Mouse (Mus musculus): ENCODE measurements around the gene Rmdn2. TPM values are rescaled to one million over a fixed set of nuclear protein-coding genes. Genes with fewer than 3 reads are reported as not detected.

Gene Rmdn2
- polyA plus RNA-seq, 1 experiment from 2014 or later: 12.7 TPM

- H3K4me1 ChIP-seq (ENCODE audit: control insufficient read depth, insufficient read depth, low read length): no peaks in the 10 kb centered on the region
- no peaks in the 10 kb centered on the region for H3K9me3 ChIP-seq (ENCODE audit: control insufficient read depth, low read length)
- no peaks in the 10 kb centered on the region for H3K27me3 ChIP-seq (replicated peaks; ENCODE audit: control insufficient read depth, insufficient read depth, low read length)
- H3K27ac ChIP-seq (replicated peaks; ENCODE audit: low read depth, low read length): no peak overlapping the region
- H3K9ac ChIP-seq (ENCODE audit: low read depth, low read length): no peak overlapping the region
- no peak overlapping the region for H3K4me2 ChIP-seq (ENCODE audit: low read depth, low read length)
- ATAC-seq (ENCODE audit: low read depth): no peak
- H3K36me3 ChIP-seq (ENCODE audit: control insufficient read depth, insufficient read depth, low read length): no peaks in the 10 kb centered on the region
- WGBS: 72% methylated on average over 5 of the region's 5 CpGs
- no peak for DNase-seq (ENCODE audit: low spot score)
- H3K4me3 ChIP-seq (ENCODE audit: low read depth, low read length): no peak overlapping the region
Observed at GRCm38 (mm10) chr17:79700871-79701270, 89.2 kb downstream of the Rmdn2 start.

DNA sequence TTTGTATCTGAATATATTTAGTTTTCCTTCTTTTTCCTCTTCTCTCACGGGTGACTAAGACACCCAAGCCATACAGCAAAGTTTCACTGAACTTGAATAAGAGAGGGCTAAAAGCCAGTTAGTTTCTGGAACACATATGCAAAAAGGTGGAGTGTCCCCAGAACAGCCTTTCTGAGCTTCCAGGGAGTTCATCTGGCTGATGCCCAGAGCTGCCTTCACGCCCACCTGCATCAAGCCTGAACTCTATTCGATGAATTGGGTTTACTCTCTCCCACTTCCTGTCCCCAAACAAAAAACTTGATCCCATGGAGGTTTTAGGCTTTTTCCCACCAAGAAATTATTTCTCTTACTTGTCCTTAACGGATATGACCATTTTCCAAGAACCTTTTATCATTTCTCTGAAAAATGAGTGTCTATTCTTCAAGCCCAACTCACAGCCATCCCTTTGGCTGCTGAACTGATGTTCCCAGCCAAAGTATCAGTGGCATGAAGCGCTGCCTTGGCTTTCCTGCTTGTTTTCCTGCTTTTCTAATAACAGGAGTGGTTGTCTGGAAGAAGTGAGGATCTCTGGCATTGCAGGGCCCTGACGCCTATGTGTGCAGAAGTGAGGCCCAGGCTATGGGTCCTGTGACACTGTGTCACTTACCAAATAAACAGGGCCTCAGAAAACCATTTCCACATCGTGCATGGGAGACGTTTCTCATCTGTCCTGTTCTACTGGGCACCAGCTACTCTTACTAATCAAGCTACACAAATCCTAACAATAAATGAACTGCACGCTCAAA is 94.2 kb downstream of the Rmdn2 start:
- Histone ChIP-seq H3K4me1 (ENCODE audit: control insufficient read depth, insufficient read depth, low read length) (peaks cover 4% of the 10 kb centered on the region), H3K9ac (ENCODE audit: low read depth, low read length) (no peak overlapping the region), H3K9me3 (ENCODE audit: control insufficient read depth, low read length) (no peaks in the 10 kb centered on the region), H3K36me3 (ENCODE audit: control insufficient read depth, insufficient read depth, low read length) (no peaks in the 10 kb centered on the region), H3K27me3 (replicated peaks; ENCODE audit: control insufficient read depth, insufficient read depth, low read length) (peaks cover 15% of the 10 kb centered on the region; the same call in 1 of the 2 replicates), H3K4me2 (ENCODE audit: low read depth, low read length) (no peak overlapping the region), H3K4me3 (ENCODE audit: low read depth, low read length) (no peak overlapping the region), H3K27ac (replicated peaks; ENCODE audit: low read depth, low read length) (no peak overlapping the region)
- ATAC-seq (ENCODE audit: low read depth): no peak
- 67% methylated on average over 9 of the region's 9 CpGs for WGBS
- no peak for DNase-seq (ENCODE audit: low spot score)

GRCm38 (mm10) chr17:79708168-79708567 is 96.5 kb downstream of the Rmdn2 start:
- H3K4me2 ChIP-seq (ENCODE audit: low read depth, low read length): 0 out of 2 replicates have a peak overlapping the region, but pooled peaks have one; percentile 5
- ATAC-seq (ENCODE audit: low read depth): no peak
- peak; percentile 53 for DNase-seq (ENCODE audit: low spot score)
- peaks cover 8% of the 10 kb centered on the region for H3K4me1 ChIP-seq (ENCODE audit: control insufficient read depth, insufficient read depth, low read length)
- WGBS: 15% methylated on average over 7 of the region's 7 CpGs
- H3K27me3 ChIP-seq (replicated peaks; ENCODE audit: control insufficient read depth, insufficient read depth, low read length): peaks cover 36% of the 10 kb centered on the region
- H3K9ac ChIP-seq (ENCODE audit: low read depth, low read length): no peak overlapping the region
- H3K4me3 ChIP-seq (ENCODE audit: low read depth, low read length): no peak overlapping the region
- no peak overlapping the region for H3K27ac ChIP-seq (replicated peaks; ENCODE audit: low read depth, low read length)
- no peaks in the 10 kb centered on the region for H3K9me3 ChIP-seq (ENCODE audit: control insufficient read depth, low read length)
- H3K36me3 ChIP-seq (ENCODE audit: control insufficient read depth, insufficient read depth, low read length): no peaks in the 10 kb centered on the region

DNA sequence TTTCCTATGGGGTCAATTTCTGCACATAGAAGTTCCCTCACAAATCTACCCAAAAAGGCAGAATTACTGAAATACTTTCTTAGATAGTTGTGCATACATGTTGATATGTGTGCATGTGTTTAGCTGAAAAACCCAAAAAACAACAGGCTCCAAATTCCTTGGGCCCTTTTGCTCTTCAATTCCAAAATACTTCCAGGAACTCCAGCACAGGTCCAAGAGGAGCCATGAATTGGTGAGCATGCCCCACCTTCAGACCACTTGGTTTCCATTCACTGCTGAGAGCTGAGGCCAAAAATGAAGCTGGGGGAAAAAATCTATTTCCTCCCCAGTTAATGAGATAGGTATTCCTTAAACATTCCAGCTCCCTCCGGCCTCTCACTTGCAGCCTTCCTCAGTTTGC is 98.1 kb downstream of the Rmdn2 start:
- peaks cover 20% of the 10 kb centered on the region for H3K4me1 ChIP-seq (ENCODE audit: control insufficient read depth, insufficient read depth, low read length)
- H3K4me2 ChIP-seq (ENCODE audit: low read depth, low read length): no peak overlapping the region
- no peaks in the 10 kb centered on the region for H3K9me3 ChIP-seq (ENCODE audit: control insufficient read depth, low read length)
- no peak overlapping the region for H3K9ac ChIP-seq (ENCODE audit: low read depth, low read length)
- WGBS: 46% methylated on average over 1 of the region's 1 CpGs
- ATAC-seq (ENCODE audit: low read depth) (no peak), DNase-seq (ENCODE audit: low spot score) (no peak)
- peaks cover 51% of the 10 kb centered on the region for H3K27me3 ChIP-seq (replicated peaks; ENCODE audit: control insufficient read depth, insufficient read depth, low read length)
- no peak overlapping the region for H3K4me3 ChIP-seq (ENCODE audit: low read depth, low read length)
- H3K36me3 ChIP-seq (ENCODE audit: control insufficient read depth, insufficient read depth, low read length): no peaks in the 10 kb centered on the region
- H3K27ac ChIP-seq (replicated peaks; ENCODE audit: low read depth, low read length): no peak overlapping the region

GRCm38 (mm10) chr17:79710246-79710842 is 98.7 kb downstream of the Rmdn2 start:
- Histone ChIP-seq H3K36me3 (ENCODE audit: control insufficient read depth, insufficient read depth, low read length) (no peaks in the 10 kb centered on the region), H3K4me2 (ENCODE audit: low read depth, low read length) (peak overlapping the region; percentile 25; the same call in 1 of the 2 replicates), H3K27me3 (replicated peaks; ENCODE audit: control insufficient read depth, insufficient read depth, low read length) (peaks cover 58% of the 10 kb centered on the region), H3K4me3 (ENCODE audit: low read depth, low read length) (no peak overlapping the region), H3K4me1 (ENCODE audit: control insufficient read depth, insufficient read depth, low read length) (peaks cover 26% of the 10 kb centered on the region), H3K9ac (ENCODE audit: low read depth, low read length) (no peak overlapping the region), H3K27ac (replicated peaks; ENCODE audit: low read depth, low read length) (no peak overlapping the region), H3K9me3 (ENCODE audit: control insufficient read depth, low read length) (no peaks in the 10 kb centered on the region)
- ATAC-seq (ENCODE audit: low read depth) (no peak), DNase-seq (ENCODE audit: low spot score) (no peak)
- 28% methylated on average over 15 of the region's 15 CpGs for WGBS

DNA sequence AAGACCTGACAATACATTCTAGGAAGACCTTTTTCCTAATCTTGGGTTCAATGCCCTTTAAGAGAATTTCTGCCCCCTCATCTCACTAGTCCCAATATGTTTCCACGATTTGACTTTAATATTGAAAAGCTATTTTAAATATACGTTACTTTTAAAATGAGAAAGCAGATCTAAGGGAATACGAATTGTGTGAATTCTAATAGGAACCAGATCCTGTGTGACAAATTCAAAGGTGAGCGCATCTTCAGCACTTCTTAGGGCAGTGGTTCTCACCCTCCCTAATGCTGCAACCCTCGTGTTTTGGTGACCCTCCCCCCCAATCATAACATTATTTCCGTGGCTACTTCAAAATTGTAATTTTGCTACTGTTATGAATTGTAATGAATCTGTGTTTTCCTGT is 100.3 kb downstream of the Rmdn2 start:
- Histone ChIP-seq H3K4me2 (ENCODE audit: low read depth, low read length) (no peak overlapping the region), H3K4me1 (ENCODE audit: control insufficient read depth, insufficient read depth, low read length) (peaks cover 27% of the 10 kb centered on the region), H3K27me3 (replicated peaks; ENCODE audit: control insufficient read depth, insufficient read depth, low read length) (peaks cover 59% of the 10 kb centered on the region), H3K9me3 (ENCODE audit: control insufficient read depth, low read length) (no peaks in the 10 kb centered on the region), H3K36me3 (ENCODE audit: control insufficient read depth, insufficient read depth, low read length) (no peaks in the 10 kb centered on the region), H3K4me3 (ENCODE audit: low read depth, low read length) (0 out of 2 replicates have a peak overlapping the region, but pooled peaks have one; percentile 41), H3K9ac (ENCODE audit: low read depth, low read length) (no peak overlapping the region), H3K27ac (replicated peaks; ENCODE audit: low read depth, low read length) (no peak overlapping the region)
- WGBS: 22% methylated on average over 6 of the region's 6 CpGs
- DNase-seq (ENCODE audit: low spot score) (no peak), ATAC-seq (ENCODE audit: low read depth) (no peak)

GRCm38 (mm10) chr17:79712536-79712935 is 100.9 kb downstream of the Rmdn2 start:
- peak; percentile 81 for DNase-seq (ENCODE audit: low spot score)

GRCm38 (mm10) chr17:79713276-79713642 is 101.6 kb downstream of the Rmdn2 start:
- ATAC-seq (ENCODE audit: low read depth) (no peak), DNase-seq (ENCODE audit: low spot score) (no peak)
- peaks cover 59% of the 10 kb centered on the region for H3K27me3 ChIP-seq (replicated peaks; ENCODE audit: control insufficient read depth, insufficient read depth, low read length)
- H3K4me3 ChIP-seq (ENCODE audit: low read depth, low read length): peak overlapping the region; percentile 41
- H3K36me3 ChIP-seq (ENCODE audit: control insufficient read depth, insufficient read depth, low read length): no peaks in the 10 kb centered on the region
- no peaks in the 10 kb centered on the region for H3K9me3 ChIP-seq (ENCODE audit: control insufficient read depth, low read length)
- WGBS: 0% methylated on average over 20 of the region's 24 CpGs
- H3K4me2 ChIP-seq (ENCODE audit: low read depth, low read length): peak overlapping the region; percentile 88
- peak overlapping the region; percentile 45 for H3K9ac ChIP-seq (ENCODE audit: low read depth, low read length)
- peaks cover 24% of the 10 kb centered on the region for H3K4me1 ChIP-seq (ENCODE audit: control insufficient read depth, insufficient read depth, low read length)
- no peak overlapping the region for H3K27ac ChIP-seq (replicated peaks; ENCODE audit: low read depth, low read length)

More at GRCm38 (mm10) chr17:79712536-79712935, 100.9 kb downstream of the Rmdn2 start:
- no peak for ATAC-seq (ENCODE audit: low read depth)
- Histone ChIP-seq H3K4me2 (ENCODE audit: low read depth, low read length) (peak overlapping the region; percentile 88; the same call in 1 of the 2 replicates), H3K36me3 (ENCODE audit: control insufficient read depth, insufficient read depth, low read length) (no peaks in the 10 kb centered on the region), H3K27ac (replicated peaks; ENCODE audit: low read depth, low read length) (no peak overlapping the region), H3K4me1 (ENCODE audit: control insufficient read depth, insufficient read depth, low read length) (peaks cover 27% of the 10 kb centered on the region), H3K27me3 (replicated peaks; ENCODE audit: control insufficient read depth, insufficient read depth, low read length) (peaks cover 59% of the 10 kb centered on the region), H3K9me3 (ENCODE audit: control insufficient read depth, low read length) (no peaks in the 10 kb centered on the region), H3K9ac (ENCODE audit: low read depth, low read length) (no peak overlapping the region), H3K4me3 (ENCODE audit: low read depth, low read length) (peak overlapping the region; percentile 41)
- 8% methylated on average over 9 of the region's 9 CpGs for WGBS
